Mouse (Mus musculus): ENCODE data around the gene Asl. TPM values are rescaled to one million over a fixed set of nuclear protein-coding genes. Genes with fewer than 3 reads are reported as not detected.

Gene Asl
- total RNA-seq, 2 experiments from 2014 or later: 149 to 165 TPM

GRCm38 (mm10) chr5:130009784-130010183, 19.3 kb downstream of the Asl start:
- no peak for DNase-seq (ENCODE audit: low spot score in 2 of 2)

GRCm38 (mm10) chr5:130008034-130008590, 20.9 kb downstream of the Asl start:
- no peak for DNase-seq (ENCODE audit: low spot score in 2 of 2)

DNA sequence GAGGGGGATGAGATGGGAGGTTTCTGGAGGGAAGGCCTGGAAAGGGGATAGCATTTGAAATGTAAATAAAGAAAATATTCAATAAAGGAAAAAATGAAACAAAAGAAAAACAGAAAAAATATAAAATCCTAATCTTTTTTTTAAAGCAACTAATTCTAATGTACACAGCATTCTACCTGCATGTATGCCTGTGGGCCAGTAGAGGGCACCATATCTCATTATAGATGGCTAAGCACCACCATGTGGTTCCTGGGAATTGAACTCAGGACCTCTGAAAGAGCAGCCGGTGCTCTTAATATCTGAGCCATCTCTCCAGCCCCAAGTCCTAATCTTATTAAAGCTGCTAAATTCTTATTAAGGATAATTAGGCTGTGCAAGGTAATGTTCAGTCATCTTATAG, 21.7 kb downstream of the Asl start:
- no peak for DNase-seq (ENCODE audit: low spot score in 2 of 2)

DNA sequence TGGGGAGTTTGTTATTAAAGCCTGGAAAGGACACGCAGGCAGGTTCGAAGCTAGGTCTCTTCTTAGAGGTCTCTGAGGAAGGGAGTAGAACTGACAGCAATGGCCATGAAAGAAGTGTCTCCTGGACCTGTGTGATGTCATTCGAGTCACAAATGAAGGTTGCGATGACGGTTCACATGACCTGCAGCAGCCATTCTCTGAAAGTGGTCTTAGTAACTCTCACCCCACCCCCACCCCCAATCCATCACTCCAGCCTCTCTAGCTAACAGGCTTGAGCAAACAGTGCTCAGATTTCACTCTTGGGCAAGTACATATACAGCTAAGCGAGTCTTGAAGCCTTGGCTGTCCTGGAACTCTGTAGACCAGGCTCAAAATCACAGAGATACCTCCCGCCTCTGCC, 25.8 kb downstream of the Asl start:
- no peak for DNase-seq (ENCODE audit: low spot score in 2 of 2)

GRCm38 (mm10) chr5:130002301-130003146, 26.5 kb downstream of the Asl start, which contains the start of gene Gusb:
Gusb (minus strand) TSS chr5:130003049.
- peak; percentile 63 to 77 for DNase-seq (ENCODE audit: low spot score in 2 of 2)

GRCm38 (mm10) chr5:130001356-130001987, 27.6 kb downstream of the Asl start:
- no peak for DNase-seq (ENCODE audit: low spot score in 2 of 2)

GRCm38 (mm10) chr5:130000735-130001134, 28.3 kb downstream of the Asl start:
- DNase-seq (ENCODE audit: low spot score in 2 of 2): no peak

DNA sequence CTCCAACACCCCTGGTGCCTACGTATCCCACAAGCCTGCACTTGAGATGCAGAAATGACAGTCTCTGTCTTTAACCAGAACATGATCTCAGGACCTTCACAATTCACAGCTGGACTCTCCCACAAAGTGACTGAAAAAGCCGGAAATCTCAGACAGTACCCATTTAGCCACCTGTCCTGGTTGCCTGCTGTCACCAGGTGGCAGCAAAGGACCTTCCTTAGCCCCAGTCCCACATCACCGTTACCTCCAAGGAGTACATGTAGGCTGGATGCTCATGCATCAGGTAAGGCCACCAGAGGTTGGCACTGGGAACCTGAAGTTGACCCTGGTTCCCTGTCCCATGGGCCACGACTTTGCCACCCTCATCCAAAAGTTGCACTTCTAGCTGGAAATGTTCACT, 29.9 kb downstream of the Asl start:
- no peak for DNase-seq (ENCODE audit: low spot score in 2 of 2)

DNA sequence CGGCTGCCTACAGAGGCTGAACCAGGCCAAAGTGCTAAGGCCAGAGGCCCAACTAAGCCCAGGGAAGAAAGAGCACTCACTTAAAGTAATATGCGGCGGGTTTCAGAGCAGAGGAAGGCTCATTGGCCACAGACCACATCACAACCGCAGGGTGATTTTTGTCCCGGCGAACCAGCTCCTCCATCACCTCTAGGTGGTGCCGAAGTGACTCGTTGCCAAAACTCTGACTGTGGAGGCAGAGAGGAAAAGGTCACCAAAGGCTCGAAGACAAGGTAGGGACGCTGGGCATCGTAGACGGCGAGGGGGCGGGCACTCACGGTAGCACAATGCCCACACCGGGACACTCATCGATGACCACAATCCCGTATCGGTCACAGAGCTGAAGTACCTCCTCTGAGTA, 31.3 kb downstream of the Asl start:
- no peak for DNase-seq (ENCODE audit: low spot score in 2 of 2)

GRCm38 (mm10) chr5:129994989-129995388, 34.1 kb downstream of the Asl start:
- no peak for DNase-seq (ENCODE audit: low spot score in 2 of 2)

DNA sequence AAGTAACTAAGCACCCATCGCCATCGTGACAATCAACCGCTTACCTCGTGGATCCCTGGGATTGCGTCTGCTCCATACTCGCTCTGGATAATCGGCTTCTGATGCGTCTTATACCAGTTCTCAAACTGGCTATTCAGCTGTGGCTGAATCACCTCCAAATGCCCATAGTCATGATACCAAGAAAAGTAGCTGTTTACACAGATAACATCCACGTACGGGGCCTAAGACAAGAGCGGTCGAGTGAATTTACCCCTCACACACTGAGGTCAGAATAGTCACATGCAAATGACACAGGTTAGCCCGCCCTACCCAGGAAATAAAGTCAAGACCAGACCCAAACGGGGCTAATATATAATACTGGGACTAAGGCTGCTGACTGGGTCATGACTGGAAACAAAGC, 35.7 kb downstream of the Asl start:
- DNase-seq (ENCODE audit: low spot score in 2 of 2): no peak

DNA sequence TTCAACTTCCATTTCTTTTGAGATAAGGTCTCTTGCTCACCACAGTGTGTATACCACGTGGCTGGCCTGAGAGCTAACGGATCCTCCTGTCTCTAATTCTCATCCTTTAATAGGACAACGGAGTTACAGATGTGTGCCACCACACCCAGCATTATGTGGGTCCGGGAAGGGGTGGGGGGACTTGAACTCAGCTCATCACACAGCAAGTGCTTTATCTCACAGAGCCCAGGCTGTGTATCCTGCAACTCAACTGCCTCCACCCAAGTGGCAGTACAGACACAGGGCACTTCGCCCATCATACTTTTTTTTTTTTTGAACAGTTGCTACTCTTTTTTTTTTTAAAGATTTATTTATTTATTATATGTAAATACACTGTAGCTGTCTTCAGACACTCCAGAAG, 37.1 kb downstream of the Asl start:
- no peak for DNase-seq (ENCODE audit: low spot score in 2 of 2)

GRCm38 (mm10) chr5:129989376-129989775, 39.7 kb downstream of the Asl start:
- DNase-seq (ENCODE audit: low spot score in 2 of 2): no peak

DNA sequence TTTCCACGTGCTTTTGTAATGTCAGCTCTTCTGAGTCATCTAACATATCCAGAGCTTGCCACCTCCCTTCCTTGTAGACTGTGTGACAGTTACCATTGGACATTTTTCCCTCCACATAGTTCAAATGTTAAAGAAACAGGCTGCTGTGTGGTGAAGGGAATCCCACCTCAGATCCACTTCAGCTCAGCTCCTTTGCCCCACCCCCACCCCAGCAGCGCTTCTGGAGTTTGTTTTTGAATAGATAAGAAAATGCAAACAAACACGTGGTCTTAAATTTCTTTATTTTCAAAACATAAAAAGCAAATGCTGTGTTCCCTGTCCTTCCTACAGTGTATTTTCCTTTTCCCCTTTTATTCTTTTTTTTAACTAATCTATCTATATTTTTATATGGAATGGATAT, 48.8 kb downstream of the Asl start:
- no peak for DNase-seq (ENCODE audit: low spot score in 2 of 2)

DNA sequence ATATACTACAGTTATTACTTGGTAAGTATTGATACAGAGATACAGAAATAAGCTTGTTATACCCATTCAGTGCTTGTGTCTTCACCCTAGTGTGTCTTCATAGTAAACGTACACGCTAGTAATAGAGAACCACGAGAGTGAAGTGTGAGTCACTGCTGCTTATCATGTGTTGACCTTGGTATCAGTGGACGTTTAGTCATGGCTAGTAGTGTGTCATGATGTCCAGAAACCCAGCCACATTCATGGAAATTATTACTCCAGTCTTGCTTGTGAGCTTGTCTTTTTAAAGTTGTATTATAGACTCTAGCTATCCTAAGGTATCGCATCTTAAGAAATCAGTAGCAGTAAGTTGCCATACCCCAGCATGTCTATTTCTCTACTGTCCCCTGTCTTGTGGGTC, 50.4 kb downstream of the Asl start:
- DNase-seq (ENCODE audit: low spot score in 2 of 2): no peak

- no peak for DNase-seq (ENCODE audit: low spot score in 2 of 2)
Measured at GRCm38 (mm10) chr5:129977768-129978167, 51.3 kb downstream of the Asl start.

DNA sequence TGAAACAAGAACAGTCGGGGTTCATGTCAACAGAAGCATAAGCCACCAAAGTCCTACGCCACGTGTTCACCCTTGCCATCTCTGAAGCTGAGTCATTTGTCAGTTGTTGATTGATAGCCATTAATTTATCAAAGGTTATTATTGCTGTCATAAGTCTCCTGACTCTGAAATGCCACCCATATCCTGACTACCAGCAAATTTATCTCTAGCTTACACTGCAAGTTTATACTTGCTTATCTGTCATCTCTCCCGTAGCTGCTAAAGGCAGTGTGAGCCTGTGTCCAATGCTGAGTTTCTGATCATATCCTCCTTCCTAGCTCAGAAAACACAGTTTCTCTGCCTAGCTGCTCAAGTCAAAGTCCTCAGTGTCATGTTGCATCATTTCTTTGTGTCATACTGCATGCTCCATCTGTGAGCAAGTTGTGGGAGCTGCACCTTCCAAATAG, 54.2 kb downstream of the Asl start:
- no peak for DNase-seq (ENCODE audit: low spot score in 2 of 2)

GRCm38 (mm10) chr5:129974354-129974753, 54.7 kb downstream of the Asl start:
- no peak for DNase-seq (ENCODE audit: low spot score in 2 of 2)

- DNase-seq (ENCODE audit: low spot score in 2 of 2): no peak
Measured at GRCm38 (mm10) chr5:129971491-129971890, 57.6 kb downstream of the Asl start.

- DNase-seq (ENCODE audit: low spot score in 2 of 2): no peak
Measured at GRCm38 (mm10) chr5:129968417-129968816, 60.6 kb downstream of the Asl start.

- no peak for DNase-seq (ENCODE audit: low spot score in 2 of 2)
Measured at GRCm38 (mm10) chr5:129966448-129966847, 62.6 kb downstream of the Asl start.

DNA sequence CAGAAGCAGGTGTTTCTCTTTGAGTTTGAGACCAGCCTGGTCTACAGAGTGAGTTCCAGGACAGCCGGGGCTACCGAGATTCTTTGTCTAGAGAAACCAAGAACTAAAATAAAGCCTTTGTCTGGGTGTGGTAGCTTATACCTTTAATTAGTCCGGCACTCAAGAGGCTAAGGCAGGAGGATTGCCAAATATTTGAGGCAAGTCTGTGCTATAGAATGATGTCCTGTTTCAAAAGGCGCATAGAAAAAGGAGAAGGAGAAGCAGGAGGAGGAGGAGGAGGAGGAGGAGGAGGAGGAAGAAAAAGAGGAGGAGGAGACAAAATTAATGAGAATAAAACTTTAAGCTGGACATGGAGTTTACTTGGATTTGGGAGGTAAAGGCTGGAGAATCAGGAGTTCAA, 65.8 kb downstream of the Asl start:
- DNase-seq (ENCODE audit: low spot score in 2 of 2): no peak
